Mouse (Mus musculus) c-Kit-positive CD71-positive TER-119-positive erythroid progenitor cells, embryonic 14.5 days (primary cell): Measurements from ENCODE around the gene Ptpra.

Experiments used
- DNase-seq: peaks from one replicate; pipeline ENCODE4 v3.0.0-alpha.2; 2013; ENCODE audit warnings: low spot score

Ptpra gene

GRCm38 (mm10) chr2:130442162-130442561, 7.9 kb upstream of the Ptpra start:
- DNase-seq: peak; percentile 64

DNA sequence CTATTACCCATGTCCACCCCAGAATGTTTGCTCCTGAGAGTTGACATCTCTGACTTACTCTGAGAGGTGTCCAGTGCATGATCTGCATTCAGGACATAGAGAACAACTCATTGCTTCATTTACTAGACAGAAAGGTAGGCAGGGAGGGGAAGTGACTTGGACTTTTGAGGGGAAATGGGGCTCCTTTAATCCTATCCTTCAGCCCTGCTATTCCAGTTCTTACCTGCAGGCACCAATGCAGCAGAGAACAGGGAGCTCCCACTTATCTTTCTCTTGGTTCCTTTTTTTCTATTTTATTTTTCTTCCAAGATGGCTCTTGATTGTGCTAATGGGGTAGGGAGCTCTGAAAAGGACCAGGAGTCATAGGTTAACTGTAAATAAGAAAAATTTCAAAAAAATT, 1.6 kb upstream of the Ptpra start:
- DNase-seq: no peak

DNA sequence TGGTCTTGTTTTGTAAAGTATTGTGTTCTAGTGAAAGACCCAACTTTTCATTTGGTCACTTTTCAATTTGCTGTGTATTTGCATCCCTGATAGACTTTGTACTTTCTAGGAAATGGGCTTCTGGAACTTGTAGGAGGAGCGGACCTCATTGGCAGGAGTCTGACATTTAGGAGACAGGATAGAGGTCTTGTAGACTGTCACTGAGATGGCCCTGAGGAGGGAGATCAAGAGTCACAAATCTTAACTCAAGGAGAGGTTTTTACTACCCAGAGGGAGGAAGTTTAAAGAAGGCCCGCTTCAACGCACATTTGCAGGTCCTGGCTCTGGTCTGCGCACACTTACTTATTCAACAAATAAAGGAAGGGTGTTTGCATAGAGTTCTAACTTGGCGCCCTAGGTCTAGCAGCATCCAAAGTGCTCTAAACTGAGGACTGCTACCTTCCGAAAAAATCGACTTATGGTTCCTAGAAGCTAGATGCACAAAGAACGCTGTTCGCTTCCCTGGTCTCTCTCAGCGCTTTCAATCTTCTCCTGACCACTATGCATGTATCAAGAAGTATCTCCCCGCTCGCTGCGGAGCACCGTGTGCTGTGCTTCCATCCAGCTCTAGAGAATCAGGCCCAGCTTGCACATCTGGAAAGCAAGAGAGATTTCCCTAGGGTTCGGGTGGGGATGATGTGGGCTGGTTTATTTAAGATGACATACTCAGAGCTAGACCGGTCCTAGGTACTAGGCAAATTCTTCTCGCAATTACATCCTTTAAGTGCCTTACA, 871 bp upstream of the Ptpra start:
- DNase-seq: no peak

DNA sequence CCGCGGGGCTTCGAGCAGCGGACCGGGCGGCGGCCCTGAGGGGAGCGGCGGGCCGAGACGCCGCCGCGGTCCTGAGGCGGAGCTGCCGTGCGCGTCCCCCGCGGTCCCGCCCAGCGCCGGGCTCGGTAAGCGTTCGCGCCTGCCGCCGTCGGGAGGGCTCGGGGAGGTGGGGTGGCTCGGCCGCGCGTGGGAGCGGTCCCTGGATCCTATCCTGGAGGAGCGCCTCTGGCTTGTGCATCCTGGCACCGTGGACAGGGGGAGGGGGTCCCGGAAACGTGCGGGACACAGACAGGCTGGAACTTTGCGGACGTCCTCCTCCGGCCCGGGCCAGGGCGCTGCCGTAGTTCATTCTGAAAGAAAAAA, 337 bp downstream of the Ptpra start:
- DNase-seq: peak; percentile 52

DNA sequence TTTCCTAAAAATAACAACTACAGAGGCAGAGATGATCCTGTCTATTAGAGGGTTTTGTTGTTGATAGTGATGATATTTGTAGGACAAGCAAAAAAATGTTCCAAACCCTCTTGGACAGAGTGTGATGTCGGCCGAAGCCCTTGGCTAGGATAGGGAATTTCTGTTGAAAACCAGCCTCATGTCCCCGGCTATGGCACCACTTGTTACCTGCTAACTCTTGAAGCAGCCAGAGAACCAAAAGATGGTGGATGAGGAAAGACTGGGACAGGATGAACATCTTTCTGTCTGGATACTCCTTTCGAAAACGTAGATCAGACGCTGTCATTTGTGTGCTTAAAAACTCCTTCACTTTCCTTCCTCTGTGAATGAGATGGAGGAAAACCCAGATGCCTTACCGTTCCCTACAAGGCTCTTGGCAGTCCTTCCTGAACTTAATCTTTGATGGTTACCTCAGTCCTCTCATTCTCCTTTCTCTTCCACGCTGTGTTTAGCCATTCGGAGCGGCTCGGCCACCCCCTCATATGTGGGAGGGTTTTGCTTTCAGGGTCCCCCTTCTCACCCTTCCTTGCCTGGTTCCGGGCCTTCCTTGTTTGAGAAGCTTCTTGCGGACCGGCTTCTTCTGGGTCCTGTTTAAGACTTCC, 1.1 kb downstream of the Ptpra start:
- DNase-seq: no peak

GRCm38 (mm10) chr2:130451727-130452090, 1.6 kb downstream of the Ptpra start:
- no peak for DNase-seq

GRCm38 (mm10) chr2:130452266-130452665, 2.2 kb downstream of the Ptpra start:
- DNase-seq: no peak

- no peak for DNase-seq
Measured at GRCm38 (mm10) chr2:130453421-130453820, 3.3 kb downstream of the Ptpra start.

- DNase-seq: no peak
Measured at GRCm38 (mm10) chr2:130454748-130455370, 4.8 kb downstream of the Ptpra start.

DNA sequence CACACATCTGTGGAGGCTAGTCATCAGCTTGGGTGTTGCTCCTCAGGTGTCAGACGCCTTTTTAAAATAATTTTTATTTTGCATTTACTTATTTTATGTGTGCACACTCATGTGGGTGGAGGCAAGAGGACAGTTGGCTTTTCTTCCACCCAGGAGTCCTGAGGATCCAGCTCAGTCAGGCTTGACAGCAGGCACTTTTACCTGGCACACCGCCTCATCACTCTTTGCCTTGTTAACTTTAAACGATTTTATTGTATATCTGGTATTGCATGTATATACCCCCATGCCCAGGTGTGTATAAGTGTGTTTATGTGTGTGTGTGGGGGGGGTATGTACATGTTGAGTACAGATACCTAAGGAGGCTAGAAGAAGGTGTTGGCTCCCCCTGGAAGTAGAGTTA, 7.8 kb downstream of the Ptpra start:
- DNase-seq: no peak

GRCm38 (mm10) chr2:130459576-130459975, 9.5 kb downstream of the Ptpra start:
- no peak for DNase-seq

DNA sequence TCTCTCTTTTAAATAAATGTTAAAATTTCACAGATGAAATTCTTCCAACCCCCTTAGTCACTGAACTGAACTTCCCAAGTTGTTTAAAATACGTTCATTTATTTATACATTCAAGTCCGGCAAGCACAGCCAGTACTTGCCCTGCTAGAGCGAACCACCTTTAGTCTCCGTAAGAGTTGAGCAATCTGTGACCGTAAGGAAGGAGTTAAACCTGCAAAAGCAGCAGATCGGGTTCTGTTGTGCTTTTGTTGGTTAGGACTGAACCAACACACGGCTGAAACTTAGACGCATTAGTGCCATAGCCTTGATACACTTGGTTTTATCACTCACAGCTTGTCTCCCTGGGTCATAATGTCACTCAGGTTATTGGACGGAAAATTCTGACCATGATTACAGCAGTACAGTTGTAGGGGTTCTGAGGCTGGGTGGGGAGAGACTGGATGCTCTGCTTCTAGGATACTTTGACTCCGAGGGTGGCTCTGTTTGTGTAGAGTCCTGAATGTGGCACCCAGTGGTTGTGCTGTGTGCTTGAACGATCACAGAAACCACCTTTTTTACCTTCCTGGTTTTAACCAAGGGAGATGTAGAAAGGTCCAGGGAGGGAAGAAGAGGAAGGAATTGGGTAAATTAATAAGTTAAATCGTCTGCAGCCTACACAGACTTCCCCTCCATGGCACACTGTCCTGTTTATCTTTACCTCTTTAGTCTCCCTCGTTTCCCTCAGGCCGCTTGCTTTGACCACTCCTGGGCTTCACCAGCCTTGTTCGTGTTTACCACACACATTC, 11.4 kb downstream of the Ptpra start:
- no peak for DNase-seq

DNA sequence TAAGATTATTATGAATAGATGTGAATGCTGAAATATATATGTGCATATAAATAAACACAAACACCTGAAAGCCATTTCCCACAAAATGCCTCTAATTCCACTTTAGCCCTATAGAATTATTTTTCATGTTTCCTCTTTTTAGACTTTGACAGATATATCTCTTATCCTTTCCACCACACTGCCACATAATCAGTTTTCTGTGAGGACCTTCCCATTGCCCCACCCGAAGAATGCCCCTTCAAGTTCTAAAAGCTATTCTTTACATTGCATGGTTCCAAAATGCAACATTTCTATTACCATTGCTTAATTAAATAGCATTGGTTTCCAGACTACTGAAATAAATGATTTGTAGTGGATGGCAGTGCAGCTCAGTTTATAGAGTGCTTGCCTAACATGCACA, 16.4 kb downstream of the Ptpra start:
- no peak for DNase-seq

DNA sequence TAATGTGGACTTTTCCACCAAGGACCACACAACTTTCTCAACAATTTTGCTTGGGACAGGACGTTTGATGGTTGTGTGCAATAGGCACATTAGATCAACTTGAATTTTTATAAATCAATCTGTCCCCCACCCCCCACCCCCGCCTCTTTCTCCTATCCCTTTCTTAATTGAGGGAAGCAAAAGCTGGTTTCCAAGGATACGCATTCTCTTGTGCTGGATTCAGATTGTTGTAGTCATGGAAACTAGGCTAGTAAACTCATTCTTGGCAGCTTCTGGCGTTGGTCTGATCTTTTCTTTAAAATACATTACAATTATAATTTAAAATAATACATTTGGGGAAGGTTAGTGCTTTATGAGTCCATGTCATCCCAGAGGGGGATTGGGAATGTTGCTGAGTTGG, 19.3 kb downstream of the Ptpra start:
- DNase-seq: no peak

DNA sequence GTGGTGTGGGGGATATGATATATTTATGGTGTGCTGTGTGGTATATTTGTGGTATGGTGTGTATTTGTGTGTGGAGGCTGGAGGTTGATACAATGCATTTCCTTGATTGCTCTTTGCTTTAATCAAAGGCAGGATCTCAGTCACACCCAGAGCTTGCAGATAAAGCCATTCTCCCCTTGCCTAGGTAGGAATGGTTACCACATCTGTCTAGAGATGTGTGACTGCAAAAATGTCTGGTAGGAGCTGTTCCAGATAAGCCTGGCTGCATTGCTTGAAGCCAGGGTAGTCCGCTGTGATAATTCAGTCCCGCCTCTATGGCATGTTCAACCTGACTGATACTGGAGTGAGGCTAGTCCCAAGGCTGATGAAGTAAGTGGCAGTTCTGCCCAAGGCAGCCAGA, 19.9 kb downstream of the Ptpra start:
- DNase-seq: peak; percentile 74

DNA sequence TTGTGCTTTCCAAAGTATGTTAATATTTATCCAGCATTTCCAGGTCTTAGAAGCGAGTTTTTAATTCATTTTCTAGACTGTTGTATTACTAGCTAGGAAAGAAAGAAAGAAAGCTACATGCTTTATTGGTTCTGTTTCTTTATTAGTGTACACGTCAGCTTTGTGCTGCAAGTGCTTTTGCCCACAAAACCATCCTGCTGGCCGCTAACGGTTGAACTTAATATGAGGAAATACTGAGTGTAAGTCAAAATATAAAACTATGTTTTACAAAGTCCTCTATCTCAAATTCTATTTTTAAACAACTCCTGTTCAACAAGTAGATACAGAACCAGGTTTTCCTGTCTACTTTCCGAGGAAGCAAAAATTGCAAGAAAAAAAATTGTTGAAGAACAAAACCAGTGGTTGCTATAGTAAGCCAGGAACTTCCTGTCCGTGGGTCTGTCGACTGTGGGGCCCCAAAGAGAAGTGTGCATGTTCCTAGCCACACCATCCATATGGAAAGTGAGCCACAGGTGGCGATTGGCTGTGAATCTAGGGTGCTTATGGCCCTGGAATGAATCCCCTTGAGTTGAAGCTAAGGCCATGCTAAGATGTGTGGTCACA, 22.9 kb downstream of the Ptpra start:
- DNase-seq: no peak

GRCm38 (mm10) chr2:130475764-130476163, 25.7 kb downstream of the Ptpra start:
- DNase-seq: no peak

- no peak for DNase-seq
Measured at GRCm38 (mm10) chr2:130476666-130477297, 26.7 kb downstream of the Ptpra start.

GRCm38 (mm10) chr2:130482177-130482576, 32.1 kb downstream of the Ptpra start:
- no peak for DNase-seq

DNA sequence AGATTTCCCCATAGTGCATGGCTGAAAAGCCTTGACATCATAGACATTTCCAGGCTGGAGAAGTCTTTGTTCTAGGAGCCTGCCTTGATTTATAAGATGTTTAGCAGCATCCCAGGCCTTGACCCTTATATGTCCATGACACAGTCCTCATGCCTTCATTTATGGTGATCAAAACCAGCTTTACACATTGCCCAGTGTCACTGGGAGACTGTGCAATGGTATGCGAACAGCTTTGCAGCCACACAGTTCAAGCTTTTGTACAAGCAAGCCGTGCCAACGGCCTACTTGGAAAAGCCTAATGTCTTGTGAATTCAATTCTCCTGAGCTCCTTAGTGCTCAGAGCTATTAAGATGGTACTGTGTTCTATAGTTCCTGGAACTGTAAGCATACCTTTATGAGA, 32.6 kb downstream of the Ptpra start:
- no peak for DNase-seq

GRCm38 (mm10) chr2:130484206-130484605, 34.1 kb downstream of the Ptpra start:
- DNase-seq: no peak

DNA sequence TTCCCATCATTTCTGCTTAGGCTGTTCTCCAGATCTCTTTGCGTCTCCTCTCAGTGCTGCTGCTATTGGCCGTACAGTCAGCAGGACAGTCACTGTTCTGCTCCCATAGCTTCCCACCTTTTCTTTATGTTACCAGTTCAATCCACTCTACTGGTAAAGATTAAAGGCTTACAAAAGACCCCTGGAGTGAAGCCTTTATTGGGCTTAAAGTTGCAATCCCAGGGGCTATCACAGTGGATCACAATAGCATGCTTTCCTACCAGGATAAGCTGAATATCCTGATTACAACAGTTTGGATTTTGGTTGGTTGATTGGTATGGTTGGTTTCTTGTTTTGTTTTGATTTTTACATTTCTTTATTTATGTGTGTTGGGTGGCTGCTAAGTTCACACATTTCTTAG, 37.9 kb downstream of the Ptpra start:
- no peak for DNase-seq
